Mouse (Mus musculus) forebrain, embryonic 11.5 days (tissue): ENCODE data around the gene Sdk2. TPM values are rescaled to one million over a fixed set of nuclear protein-coding genes. Genes with fewer than 3 reads are reported as not detected.

Experiments
- ATAC-seq: fragments of 200-750 bp; cut with Nextera tagmentation; replicated peaks from 2 replicates; pipeline ENCODE4 v1.8.0; 2017; ENCODE audit warnings: moderate TSS enrichment; ENCODE audit not compliant: low FRiP score
- DNase-seq: peaks from one replicate; pipeline ENCODE4 v3.0.0-alpha.2; 2017; ENCODE audit warnings: low spot score
- H3K27ac ChIP-seq: fragments of 300-500 bp; sonication (generic); 2 replicates; pipeline ENCODE4 v1.5.1; 2014; ENCODE audit warnings: low read depth, low read length
- H3K27me3 ChIP-seq: fragments of 300-500 bp; sonication (generic); 2 replicates; pipeline ENCODE4 v1.6.1; 2014; ENCODE audit warnings: mild to moderate bottlenecking, low read length, mixed read lengths; ENCODE audit not compliant: control insufficient read depth, insufficient read depth
- H3K36me3 ChIP-seq: fragments of 300-500 bp; sonication (generic); 2 replicates; pipeline ENCODE4 v1.6.1; 2014; ENCODE audit warnings: mild to moderate bottlenecking, low read length, moderate library complexity, mixed read lengths; ENCODE audit not compliant: control insufficient read depth, insufficient read depth
- H3K4me1 ChIP-seq: fragments of 300-500 bp; sonication (generic); replicated peaks from 2 replicates; pipeline ENCODE4 v1.6.1; 2014; ENCODE audit warnings: low read length, mixed read lengths; ENCODE audit not compliant: control insufficient read depth, insufficient read depth
- H3K4me2 ChIP-seq: fragments of 300-500 bp; sonication (generic); 2 replicates; pipeline ENCODE4 v1.6.1; 2014; ENCODE audit warnings: low read depth, mild to moderate bottlenecking, low read length, moderate library complexity, mixed read lengths; ENCODE audit not compliant: severe bottlenecking
- H3K4me3 ChIP-seq: fragments of 300-500 bp; sonication (generic); 2 replicates; pipeline ENCODE4 v1.5.1; 2014; ENCODE audit warnings: low read depth, low read length
- H3K9ac ChIP-seq: fragments of 300-500 bp; sonication (generic); 2 replicates; pipeline ENCODE4 v1.6.1; 2014; ENCODE audit warnings: low read length
- H3K9me3 ChIP-seq: fragments of 300-500 bp; sonication (generic); 2 replicates; pipeline ENCODE4 v1.6.1; 2016; ENCODE audit warnings: low read length, mixed read lengths; ENCODE audit not compliant: control insufficient read depth
- WGBS: fragments of 180-500 bp; shearing (Covaris S2); extraction: QIAGEN DNeasy Blood & Tissue Kit; methylation state at CpG from one replicate; pipeline ENCODE4 v1.1.7; 2014; 5-methylcytosine and 5-hydroxymethylcytosine counted together
- polyA plus RNA-seq: library from polyadenylated mRNA; unstranded; fragments of >200 nt; fragmentation: Nextera tagmentation; extraction: Ambion mirVana; gene quantifications from 2 replicates; pipeline ENCODE4 v1.2.1, GENCODE M21; 2014

The Sdk2 gene
- polyA plus RNA-seq, 1 experiment from 2014 or later = 1.5 TPM

- DNase-seq = no peak
- no peak overlapping the region for H3K4me2 ChIP-seq
- H3K36me3 ChIP-seq = peaks cover 18% of the 10 kb centered on the region
- WGBS = 93% methylated on average over 10 of the region's 10 CpGs
- no peak overlapping the region for H3K4me3 ChIP-seq
- H3K27ac ChIP-seq = no peak overlapping the region
- no peaks in the 10 kb centered on the region for H3K27me3 ChIP-seq
- H3K4me1 ChIP-seq = peaks cover 17% of the 10 kb centered on the region; the same call in 1 of the 2 replicates
- H3K9me3 ChIP-seq = no peaks in the 10 kb centered on the region
- no peak overlapping the region for H3K9ac ChIP-seq
- ATAC-seq = no peak
Measured at GRCm38 (mm10) chr11:113731945-113732612, 334.8 kb downstream of the Sdk2 start.

DNA sequence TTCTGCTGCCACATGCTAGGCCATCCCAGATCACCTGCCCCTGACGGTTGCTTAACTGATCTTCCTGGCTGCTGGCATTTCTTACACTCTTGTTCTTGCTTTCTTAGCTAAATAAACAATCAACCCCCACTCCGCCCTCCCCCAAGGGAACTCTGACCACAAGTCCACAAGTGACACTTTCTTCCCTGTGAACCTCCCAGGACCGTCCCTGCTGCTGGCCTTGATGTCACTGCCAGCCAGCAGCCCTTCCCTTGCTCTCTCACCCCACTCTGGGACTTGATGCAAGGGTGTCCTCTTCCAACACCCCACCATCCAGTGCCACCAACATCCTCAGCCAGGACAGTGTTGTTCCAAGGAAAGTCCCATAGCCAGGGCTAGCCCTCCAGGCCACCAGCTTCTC, 336.0 kb downstream of the Sdk2 start:
- DNase-seq (no peak), ATAC-seq (no peak)
- no peak overlapping the region for H3K9ac ChIP-seq
- no peak overlapping the region for H3K27ac ChIP-seq
- no peaks in the 10 kb centered on the region for H3K9me3 ChIP-seq
- peaks cover 24% of the 10 kb centered on the region for H3K36me3 ChIP-seq
- H3K4me3 ChIP-seq = no peak overlapping the region
- WGBS = 82% methylated on average over 3 of the region's 3 CpGs
- no peak overlapping the region for H3K4me2 ChIP-seq
- H3K4me1 ChIP-seq = peaks cover 22% of the 10 kb centered on the region
- no peaks in the 10 kb centered on the region for H3K27me3 ChIP-seq

GRCm38 (mm10) chr11:113729917-113730316, 336.9 kb downstream of the Sdk2 start:
- no peak for DNase-seq
- H3K9ac ChIP-seq = no peak overlapping the region
- H3K9me3 ChIP-seq = no peaks in the 10 kb centered on the region
- no peak overlapping the region for H3K4me3 ChIP-seq
- WGBS = 69% methylated on average over 8 of the region's 8 CpGs
- peaks cover 23% of the 10 kb centered on the region for H3K4me1 ChIP-seq
- H3K36me3 ChIP-seq = peaks cover 24% of the 10 kb centered on the region
- no peak overlapping the region for H3K27ac ChIP-seq
- no peak overlapping the region for H3K4me2 ChIP-seq
- no peaks in the 10 kb centered on the region for H3K27me3 ChIP-seq
- ATAC-seq = no peak

GRCm38 (mm10) chr11:113729239-113729638, 337.6 kb downstream of the Sdk2 start:
- no peaks in the 10 kb centered on the region for H3K9me3 ChIP-seq
- no peak overlapping the region for H3K27ac ChIP-seq
- H3K36me3 ChIP-seq = peaks cover 24% of the 10 kb centered on the region
- H3K4me2 ChIP-seq = no peak overlapping the region
- DNase-seq (no peak), ATAC-seq (no peak)
- H3K4me1 ChIP-seq = peaks cover 17% of the 10 kb centered on the region
- no peaks in the 10 kb centered on the region for H3K27me3 ChIP-seq
- WGBS = 90% methylated on average over 21 of the region's 21 CpGs
- H3K4me3 ChIP-seq = no peak overlapping the region
- H3K9ac ChIP-seq = no peak overlapping the region

DNA sequence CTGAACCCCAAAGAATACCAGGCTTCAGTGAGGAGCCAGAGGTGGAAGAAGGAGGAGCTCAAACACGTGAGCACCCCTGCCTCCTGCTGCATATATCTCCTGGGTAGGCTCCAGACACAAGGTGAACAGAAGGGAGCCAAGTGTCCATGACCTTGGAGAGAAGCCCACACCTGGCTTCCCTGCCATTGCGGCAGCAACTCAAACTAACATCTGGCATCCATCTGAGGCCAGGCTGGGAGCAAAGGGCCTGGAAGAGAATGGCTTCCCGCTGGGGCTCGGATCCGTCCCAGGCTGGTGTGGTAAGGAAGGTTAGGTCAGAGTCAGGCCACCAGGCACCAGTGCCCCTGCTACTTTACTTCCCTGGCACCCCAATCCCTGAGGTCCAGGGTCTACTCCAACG, 338.9 kb downstream of the Sdk2 start:
- Histone ChIP-seq H3K27ac (no peak overlapping the region), H3K9me3 (no peaks in the 10 kb centered on the region), H3K27me3 (no peaks in the 10 kb centered on the region), H3K4me3 (no peak overlapping the region), H3K4me2 (no peak overlapping the region), H3K36me3 (peaks cover 24% of the 10 kb centered on the region), H3K9ac (no peak overlapping the region), H3K4me1 (peaks cover 11% of the 10 kb centered on the region)
- DNase-seq (no peak), ATAC-seq (no peak)
- WGBS = 72% methylated on average over 6 of the region's 6 CpGs

DNA sequence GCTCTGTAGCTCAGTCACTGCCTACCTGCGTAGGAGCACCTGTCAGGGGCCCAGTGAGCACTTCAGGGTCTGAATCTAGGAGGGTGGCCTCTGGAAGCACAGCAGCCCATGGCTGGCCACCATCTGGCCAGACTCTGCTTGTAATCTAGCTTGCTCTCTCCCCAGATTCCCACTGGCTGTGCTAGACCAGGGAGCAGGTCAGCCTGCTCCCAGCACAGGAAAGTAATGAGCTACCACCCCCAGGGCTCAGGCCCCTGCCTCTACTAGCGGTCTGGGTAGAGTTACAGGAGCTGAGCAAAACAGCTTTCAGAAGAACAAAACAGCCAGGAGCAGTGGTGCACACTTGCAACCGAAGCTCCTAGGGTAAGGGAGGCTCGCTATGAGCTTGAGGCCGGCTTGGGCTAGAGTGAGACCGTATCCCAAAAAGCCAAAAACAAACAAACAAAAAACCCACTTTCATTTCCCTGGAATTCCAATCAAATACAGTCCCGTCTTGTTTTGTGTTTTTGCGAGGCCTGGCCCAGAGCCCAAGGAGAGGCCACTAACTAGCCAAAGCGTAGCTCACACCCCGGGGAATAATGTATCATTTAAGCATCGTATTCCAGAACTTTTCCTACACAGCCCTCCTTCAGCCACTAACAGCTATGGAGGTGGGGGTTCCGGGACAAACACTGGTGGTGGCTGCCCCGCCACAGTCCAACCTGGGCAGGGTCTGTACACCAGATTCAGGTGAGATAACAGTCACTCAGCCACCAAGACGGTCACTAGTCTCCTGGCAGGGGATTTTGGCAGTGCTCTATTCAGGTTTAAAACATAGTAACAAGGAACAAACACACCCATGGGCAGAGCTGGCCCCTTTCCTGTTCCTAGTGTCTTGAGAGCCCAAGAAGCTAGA, 339.6 kb downstream of the Sdk2 start:
- ATAC-seq = no peak
- H3K27ac ChIP-seq = no peak overlapping the region
- H3K4me1 ChIP-seq = peaks cover 9% of the 10 kb centered on the region
- no peak overlapping the region for H3K4me3 ChIP-seq
- DNase-seq = no peak
- 90% methylated on average over 14 of the region's 14 CpGs for WGBS
- no peaks in the 10 kb centered on the region for H3K27me3 ChIP-seq
- no peak overlapping the region for H3K4me2 ChIP-seq
- peaks cover 24% of the 10 kb centered on the region for H3K36me3 ChIP-seq
- H3K9me3 ChIP-seq = no peaks in the 10 kb centered on the region
- H3K9ac ChIP-seq = no peak overlapping the region
